Mouse (Mus musculus): ENCODE measurements around the gene Shisa7. TPM values are rescaled to one million over a fixed set of nuclear protein-coding genes. Genes with fewer than 3 reads are reported as not detected.

The Shisa7 gene
- polyA plus RNA-seq (2012; rRNA removed) = 0.68 and 1.5 TPM in 2 replicates

DNA sequence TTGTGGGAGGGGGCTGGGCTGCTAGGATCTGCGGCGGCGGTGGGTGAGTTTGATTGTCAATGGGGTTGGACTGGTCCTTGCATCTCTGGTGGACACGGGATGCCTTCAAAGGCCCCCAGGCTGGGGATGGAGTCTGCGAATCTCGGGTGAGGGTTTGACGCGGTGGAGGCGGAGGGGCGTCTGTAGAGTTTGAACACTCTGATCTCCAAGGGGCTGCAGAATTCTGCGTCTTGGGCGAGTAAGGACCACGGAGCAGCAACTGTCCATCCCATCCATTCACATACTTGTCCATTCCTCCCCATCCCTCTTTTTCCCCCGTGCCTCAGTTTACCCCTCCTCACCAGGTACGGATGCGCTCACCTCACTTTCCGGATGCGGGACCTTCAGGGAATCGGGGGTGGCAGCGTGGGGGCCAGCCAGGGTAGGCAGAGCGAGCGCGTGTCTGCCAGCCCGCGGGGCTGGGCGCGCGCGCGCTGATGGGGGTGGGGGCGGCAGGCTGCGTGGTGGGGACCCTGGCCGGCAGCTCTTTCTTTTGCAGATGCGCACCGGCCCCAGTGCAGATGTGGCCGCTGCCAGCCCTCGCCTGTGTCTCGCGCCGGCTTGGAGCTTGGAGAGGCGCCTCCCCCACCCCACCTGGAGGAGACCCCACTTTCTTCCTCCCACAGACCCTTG lies at the start of gene Shisa7:
Shisa7 (minus strand) TSS at position 452 of the 672 bp plus-strand sequence.

DNA sequence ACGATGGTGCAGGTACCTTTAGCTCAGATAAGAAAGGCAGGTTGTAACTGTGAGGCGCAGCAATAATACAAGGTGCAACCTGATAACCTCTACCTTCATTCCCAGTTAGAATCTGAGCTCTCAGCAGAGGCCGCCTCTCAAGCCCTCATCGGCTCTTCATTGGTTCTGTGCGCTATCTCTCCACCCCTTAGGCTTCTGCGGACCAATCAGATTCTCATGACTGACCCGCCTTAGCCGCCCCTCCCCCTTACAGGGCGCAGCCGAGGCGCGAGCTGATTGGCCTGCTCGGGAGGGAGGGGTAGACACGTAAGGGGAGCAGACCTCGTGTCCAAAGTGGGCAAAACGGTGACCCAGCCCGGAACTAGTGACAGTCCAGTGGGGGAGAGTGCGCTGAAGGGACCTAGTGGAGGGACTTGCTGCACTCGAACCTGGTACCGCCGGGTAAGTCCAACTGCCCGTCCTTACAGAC lies 32.3 kb upstream of the Shisa7 start, which contains the start of gene Isoc2a:
Isoc2a (plus strand) TSS at position 401 of the 469 bp plus-strand sequence.

GRCm38 (mm10) chr7:4870133-4870532 lies 25.6 kb upstream of the Shisa7 start, which contains the start of gene Isoc2b:
Isoc2b (minus strand) TSS chr7:4870258.

DNA sequence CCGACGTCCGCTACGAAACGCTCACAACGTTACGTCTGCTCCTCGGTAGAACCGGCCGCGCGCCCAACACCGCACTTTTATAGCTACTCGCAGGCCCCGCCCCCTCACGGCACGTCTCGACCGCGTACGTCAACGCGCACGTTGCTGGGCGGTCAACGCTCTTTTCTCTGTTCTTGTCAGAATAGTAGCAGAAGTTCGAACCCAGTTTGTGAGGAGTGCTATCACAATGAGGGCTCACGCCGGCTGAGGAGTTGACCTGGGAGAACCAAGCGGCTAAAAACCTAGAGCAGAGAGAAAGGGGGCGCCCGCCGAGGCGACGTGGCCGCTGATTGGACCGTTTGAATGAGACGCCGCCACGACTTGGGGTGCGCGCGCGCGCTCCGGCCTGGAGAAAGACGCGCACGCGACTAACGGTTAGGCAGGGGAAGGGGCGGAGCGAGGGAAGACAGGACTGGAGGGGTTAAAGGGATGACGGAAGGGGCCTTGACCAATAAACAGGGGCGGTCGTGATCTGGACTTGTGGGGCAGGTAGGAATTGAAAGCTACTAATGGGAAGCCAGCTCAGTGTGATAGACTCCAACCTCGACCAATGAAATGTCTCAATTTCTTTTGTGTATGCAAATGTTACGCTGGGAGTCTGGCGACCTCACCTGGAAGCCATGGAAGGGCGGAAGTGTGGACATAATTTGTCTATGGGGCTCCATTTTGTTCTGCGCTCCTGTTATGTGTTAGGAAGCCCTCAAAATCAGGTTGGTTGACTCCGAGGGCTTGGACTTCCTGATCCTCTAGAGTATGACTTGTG lies 32.0 kb downstream of the Shisa7 start, which contains the start of gene Ube2s:
Ube2s (minus strand) TSS at position 288 of the 802 bp plus-strand sequence.

GRCm38 (mm10) chr7:4792278-4793212 lies 52.0 kb downstream of the Shisa7 start, which contains the start of gene Rpl28:
Rpl28 (plus strand) TSS chr7:4792874.

GRCm38 (mm10) chr7:4789436-4789935 lies 55.0 kb downstream of the Shisa7 start, which contains the start of gene Tmem238:
Tmem238 (minus strand) TSS chr7:4789656.

GRCm38 (mm10) chr7:4782759-4783158 lies 61.7 kb downstream of the Shisa7 start, which contains the start of the genes Il11 and Tmem190:
Il11 (minus strand) TSS chr7:4782859.
Tmem190 (plus strand) TSS chr7:4782937.

Other genes with a start within 250 kb of the Shisa7 start
- 7.3 and 7.4 TPM in 2 replicates for gene Ptprh, start 240.7 kb downstream of the Shisa7 start, polyA plus RNA-seq (2012; rRNA removed)
- 5.9 and 8.5 TPM in 2 replicates for gene Tmem86b, start 213.3 kb downstream of the Shisa7 start, polyA plus RNA-seq (2012; rRNA removed)
- 60.2 and 68.9 TPM in 2 replicates for gene Ppp6r1, start 185.7 kb downstream of the Shisa7 start, polyA plus RNA-seq (2012; rRNA removed)
- 29.1 and 32.0 TPM in 2 replicates for gene Hspbp1, start 159.6 kb downstream of the Shisa7 start, polyA plus RNA-seq (2012; rRNA removed)
- 2.5 and 3.5 TPM in 2 replicates for gene Brsk1, start 154.1 kb downstream of the Shisa7 start, polyA plus RNA-seq (2012; rRNA removed)
- 15.3 and 16.5 TPM in 2 replicates for gene Tmem150b, start 119.4 kb downstream of the Shisa7 start, polyA plus RNA-seq (2012; rRNA removed)
- gene Kmt5c, start 104.6 kb downstream of the Shisa7 start, polyA plus RNA-seq (2012; rRNA removed) = 98.9 and 123 TPM in 2 replicates
- gene Cox6b2, start 91.6 kb downstream of the Shisa7 start, polyA plus RNA-seq (2012; rRNA removed) = 7.0 and 10.5 TPM in 2 replicates
- not detected in 2 replicates for gene Fam71e2, start 73.4 kb downstream of the Shisa7 start, polyA plus RNA-seq (2012; rRNA removed)
- gene Il11, start 61.8 kb downstream of the Shisa7 start, polyA plus RNA-seq (2012; rRNA removed) = 0.12 and 0.42 TPM in 2 replicates
- not detected in 2 replicates for gene Tmem190, start 61.8 kb downstream of the Shisa7 start, polyA plus RNA-seq (2012; rRNA removed)
- gene Tmem238, start 55.0 kb downstream of the Shisa7 start, polyA plus RNA-seq (2012; rRNA removed) = 157 and 379 TPM in 2 replicates
- gene Rpl28, start 51.8 kb downstream of the Shisa7 start, polyA plus RNA-seq (2012; rRNA removed) = 174 and 224 TPM in 2 replicates
- gene Ube2s, start 32.1 kb downstream of the Shisa7 start, polyA plus RNA-seq (2012; rRNA removed) = 106 and 114 TPM in 2 replicates
- 17.4 and 25.7 TPM in 2 replicates for gene Isoc2b, start 25.6 kb upstream of the Shisa7 start, polyA plus RNA-seq (2012; rRNA removed)
- 12.8 and 15.9 TPM in 2 replicates for gene Isoc2a, start 32.5 kb upstream of the Shisa7 start, polyA plus RNA-seq (2012; rRNA removed)
- 0.05 TPM in 1 of 2 replicates, not detected in the other for gene Gm36210, start 61.8 kb upstream of the Shisa7 start, polyA plus RNA-seq (2012; rRNA removed)
- gene Zfp628, start 70.5 kb upstream of the Shisa7 start, polyA plus RNA-seq (2012; rRNA removed) = 13.0 and 16.4 TPM in 2 replicates
- gene Nat14, start 77.3 kb upstream of the Shisa7 start, polyA plus RNA-seq (2012; rRNA removed) = 5.5 and 7.6 TPM in 2 replicates
- gene Ssc5d, start 81.1 kb upstream of the Shisa7 start, polyA plus RNA-seq (2012; rRNA removed) = 4.7 and 6.8 TPM in 2 replicates
- gene Sbk2, start 119.7 kb upstream of the Shisa7 start, polyA plus RNA-seq (2012; rRNA removed) = 4.1 and 12.6 TPM in 2 replicates
- 0.12 and 0.40 TPM in 2 replicates for gene Sbk3, start 126.5 kb upstream of the Shisa7 start, polyA plus RNA-seq (2012; rRNA removed)
- 58.0 and 73.6 TPM in 2 replicates for gene Zfp579, start 151.5 kb upstream of the Shisa7 start, polyA plus RNA-seq (2012; rRNA removed)
- gene Zfp524, start 169.7 kb upstream of the Shisa7 start, polyA plus RNA-seq (2012; rRNA removed) = 21.3 and 34.0 TPM in 2 replicates
- gene Fiz1, start 170.0 kb upstream of the Shisa7 start, polyA plus RNA-seq (2012; rRNA removed) = 13.2 and 13.7 TPM in 2 replicates
- gene Gm44973, start 170.8 kb upstream of the Shisa7 start, polyA plus RNA-seq (2012; rRNA removed) = 0.17 TPM in 1 of 2 replicates, not detected in the other
- gene Zfp865, start 175.7 kb upstream of the Shisa7 start, polyA plus RNA-seq (2012; rRNA removed) = 16.3 and 18.3 TPM in 2 replicates
- gene Ccdc106, start 175.9 kb upstream of the Shisa7 start, polyA plus RNA-seq (2012; rRNA removed) = 2.9 and 4.2 TPM in 2 replicates
- not detected in 2 replicates for gene 4632433K11Rik, start 189.4 kb upstream of the Shisa7 start, polyA plus RNA-seq (2012; rRNA removed)
- 2.6 and 2.8 TPM in 2 replicates for gene Zfp784, start 193.8 kb upstream of the Shisa7 start, polyA plus RNA-seq (2012; rRNA removed)
- gene Zfp580, start 206.8 kb upstream of the Shisa7 start, polyA plus RNA-seq (2012; rRNA removed) = 13.4 and 37.9 TPM in 2 replicates
- 49.3 and 66.5 TPM in 2 replicates for gene U2af2, start 217.4 kb upstream of the Shisa7 start, polyA plus RNA-seq (2012; rRNA removed)
- 186 and 241 TPM in 2 replicates for gene Epn1, start 235.5 kb upstream of the Shisa7 start, polyA plus RNA-seq (2012; rRNA removed)